Mouse (Mus musculus): ENCODE data around the gene Myh10.

GRCm38 (mm10) chr11:68778855-68779254 lies 87.5 kb downstream of the Myh10 start:
- no peak for TF ChIP-seq CTCF (IDR thresholded peaks at IDR 0.05; ENCODE audit: extremely low read depth, insufficient read depth, insufficient read length, insufficient replicate concordance)
- TF ChIP-seq POLR2A (IDR thresholded peaks at IDR 0.05; ENCODE audit: low read depth, low read length), result no peak

Measured in spleen, adult 2 months (tissue).